Mouse (Mus musculus) frontal cortex, adult (tissue): ENCODE measurements around the gene Gpr21.
"Not testable (repeated sequence)": the region's sequence is repeated elsewhere in the genome, so short reads cannot be mapped to it uniquely, and the experiment has no call there.

Experiments used
- ATAC-seq: cut with Nextera tagmentation; 2 replicates; pipeline ENCODE4 v1.9.2; 2017; ENCODE audit warnings: mild to moderate bottlenecking, moderate library complexity, mixed read lengths; ENCODE audit not compliant: low TSS enrichment

The Gpr21 gene

GRCm38 (mm10) chr2:37516030-37516710 is at the start of gene Gpr21:
Gpr21 (plus strand) TSS chr2:37516332.
- peak; percentile 21; the same call in 1 of the 2 replicates for ATAC-seq

DNA sequence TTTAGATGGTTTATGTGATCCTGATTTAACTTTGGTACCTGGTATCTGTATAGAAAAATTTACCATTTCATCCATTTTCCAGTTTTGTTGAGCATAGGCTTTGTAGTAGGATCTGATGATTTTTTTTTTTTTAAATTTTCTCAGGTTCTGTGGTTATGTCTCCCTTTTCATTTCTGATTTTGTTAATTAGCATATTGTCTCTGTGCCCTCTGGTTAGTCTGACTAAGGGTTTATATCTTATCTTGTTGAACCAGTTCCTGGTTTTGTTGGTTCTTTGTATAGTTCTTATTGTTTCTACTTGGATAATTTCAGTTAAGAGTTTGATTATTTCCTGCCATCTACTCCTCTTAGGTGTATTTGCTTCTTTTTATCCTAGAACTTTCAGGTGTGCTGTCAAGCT is 36.6 kb upstream of the Gpr21 start:
- ATAC-seq = no peak

DNA sequence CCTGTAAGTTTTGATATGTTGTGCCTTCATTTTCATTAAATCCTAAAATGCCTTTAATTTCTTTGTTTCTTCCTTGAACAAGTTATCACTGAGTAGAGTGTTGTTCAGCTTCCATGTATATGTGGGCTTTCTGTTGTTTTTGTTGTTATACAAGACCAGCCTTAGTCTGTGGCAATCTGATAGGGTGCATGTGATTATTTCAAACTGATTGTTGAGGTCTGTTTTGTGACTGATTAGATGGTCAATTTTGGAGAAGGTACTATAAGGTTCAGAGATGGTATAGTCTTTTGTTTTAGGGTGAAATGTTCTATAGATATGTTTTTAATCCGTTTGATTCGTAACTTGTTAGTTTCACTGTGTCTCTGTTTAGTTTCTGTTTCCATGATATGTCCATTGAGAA is 36.1 kb upstream of the Gpr21 start:
- no peak for ATAC-seq

DNA sequence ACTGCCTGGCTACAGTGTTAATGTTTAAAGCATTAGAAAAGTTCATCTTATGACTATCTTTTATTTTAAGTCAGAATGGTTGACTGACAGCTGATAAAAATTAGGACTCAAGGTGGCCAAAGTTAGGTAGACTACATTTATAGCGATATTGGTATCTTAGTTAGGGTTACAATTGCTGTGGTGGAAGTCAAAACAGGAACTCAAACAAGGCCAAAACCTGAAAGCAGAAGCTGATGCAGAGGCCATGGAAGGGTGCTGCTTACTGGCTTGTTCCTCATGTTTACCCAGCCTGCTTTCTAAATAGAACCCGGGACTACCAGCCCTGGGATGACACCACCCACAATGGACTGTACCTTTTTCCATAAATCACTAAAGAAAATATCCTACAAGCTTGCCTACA is 32.0 kb upstream of the Gpr21 start:
- no peak for ATAC-seq

DNA sequence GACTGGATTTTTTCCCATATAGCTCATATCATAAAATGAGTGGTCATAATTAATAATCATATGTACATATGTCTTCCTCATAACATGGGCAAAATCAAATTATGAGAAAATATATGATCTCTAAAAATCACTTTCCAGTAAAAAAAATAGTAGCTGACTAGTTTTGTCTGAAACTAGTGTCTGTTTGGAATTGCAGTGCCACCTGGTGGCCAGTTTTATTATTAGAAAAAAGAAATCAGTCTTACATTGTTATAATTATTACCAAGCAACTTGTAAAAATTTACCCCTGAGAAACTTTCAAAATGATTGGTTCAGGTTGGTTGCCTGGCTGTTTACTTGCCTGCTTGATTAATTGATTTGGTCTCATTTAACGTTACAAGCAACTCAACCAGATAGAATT is 30.8 kb upstream of the Gpr21 start:
- no peak for ATAC-seq

GRCm38 (mm10) chr2:37486408-37486807 is 29.7 kb upstream of the Gpr21 start:
- no peak for ATAC-seq

GRCm38 (mm10) chr2:37488956-37489355 is 27.2 kb upstream of the Gpr21 start:
- no peak for ATAC-seq

DNA sequence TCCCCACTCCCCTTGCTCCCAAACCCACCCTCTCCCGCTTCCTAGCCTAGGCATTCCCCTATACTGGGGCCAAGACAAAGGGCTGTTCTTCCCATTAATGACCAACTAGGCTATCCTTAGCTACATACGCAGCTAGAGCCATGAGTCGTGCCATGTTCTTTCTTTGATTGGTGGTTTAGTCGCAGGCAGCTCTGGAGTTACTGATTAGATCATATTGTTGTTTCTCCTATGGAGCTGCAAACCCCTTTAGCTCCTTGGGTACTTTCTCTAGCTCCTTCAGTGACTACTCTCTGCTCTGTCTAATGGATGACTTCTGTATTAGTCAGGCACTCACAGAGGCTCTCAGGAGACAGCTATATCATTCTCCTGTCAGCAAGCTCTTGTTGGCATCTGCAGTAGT is 18.8 kb upstream of the Gpr21 start:
- no peak for ATAC-seq

DNA sequence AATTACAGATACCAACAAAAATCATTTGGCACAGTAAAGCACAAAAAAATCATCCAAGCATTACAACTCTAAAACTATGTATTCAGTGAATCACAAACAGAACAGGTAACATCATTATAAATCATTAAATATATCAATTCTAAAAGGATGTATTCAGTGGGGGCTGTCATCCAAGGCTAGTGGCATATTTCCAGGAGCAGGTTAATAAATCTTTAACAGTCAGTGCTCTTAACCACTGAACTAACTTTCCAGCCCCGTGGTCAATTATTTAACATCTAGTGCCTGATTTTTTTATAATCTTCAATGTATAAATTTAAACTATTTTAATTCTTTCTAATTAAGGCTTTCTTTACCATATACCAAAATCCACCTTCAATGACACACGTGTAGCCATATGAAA is 10.3 kb upstream of the Gpr21 start:
- not testable (repeated sequence) for ATAC-seq

DNA sequence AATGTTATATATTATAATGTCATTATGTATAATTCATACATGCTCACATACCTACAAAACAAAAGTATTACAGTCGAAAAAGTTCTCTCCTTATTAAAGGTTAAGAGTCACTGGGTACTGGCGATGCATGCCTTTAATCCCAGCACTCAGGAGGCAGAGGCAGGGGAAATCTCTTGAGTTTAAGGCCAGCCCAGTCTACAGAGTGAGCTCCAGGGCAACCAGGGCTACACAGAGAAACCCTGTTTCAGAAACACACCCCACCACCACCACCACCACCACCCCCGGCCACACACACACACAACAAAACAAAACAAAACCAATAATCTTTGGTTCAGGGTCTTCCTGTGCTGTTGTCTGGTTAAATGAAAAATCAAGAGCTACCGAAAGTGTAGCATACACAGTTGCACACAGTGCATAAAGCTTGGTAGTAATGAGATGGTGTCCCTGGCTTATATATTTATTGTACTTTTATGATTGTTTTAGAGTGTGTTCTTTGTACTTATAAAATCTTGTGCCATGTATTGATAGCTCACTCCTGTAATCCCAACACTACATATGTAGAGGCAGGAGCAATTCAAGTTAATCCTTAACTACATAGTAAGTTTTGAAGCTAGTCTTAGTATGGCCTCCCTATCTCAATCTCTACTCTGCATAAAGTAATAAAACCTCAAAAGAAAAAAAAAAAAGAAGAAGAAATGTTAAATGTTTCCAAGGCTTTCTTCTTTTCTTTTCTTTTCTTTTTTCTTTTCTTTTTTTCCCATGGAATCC is 4.8 kb upstream of the Gpr21 start:
- ATAC-seq = no peak

- ATAC-seq = peak; percentile 49
These were observed 860 bp downstream of the Gpr21 start for GRCm38 (mm10) chr2:37516922-37517462.

DNA sequence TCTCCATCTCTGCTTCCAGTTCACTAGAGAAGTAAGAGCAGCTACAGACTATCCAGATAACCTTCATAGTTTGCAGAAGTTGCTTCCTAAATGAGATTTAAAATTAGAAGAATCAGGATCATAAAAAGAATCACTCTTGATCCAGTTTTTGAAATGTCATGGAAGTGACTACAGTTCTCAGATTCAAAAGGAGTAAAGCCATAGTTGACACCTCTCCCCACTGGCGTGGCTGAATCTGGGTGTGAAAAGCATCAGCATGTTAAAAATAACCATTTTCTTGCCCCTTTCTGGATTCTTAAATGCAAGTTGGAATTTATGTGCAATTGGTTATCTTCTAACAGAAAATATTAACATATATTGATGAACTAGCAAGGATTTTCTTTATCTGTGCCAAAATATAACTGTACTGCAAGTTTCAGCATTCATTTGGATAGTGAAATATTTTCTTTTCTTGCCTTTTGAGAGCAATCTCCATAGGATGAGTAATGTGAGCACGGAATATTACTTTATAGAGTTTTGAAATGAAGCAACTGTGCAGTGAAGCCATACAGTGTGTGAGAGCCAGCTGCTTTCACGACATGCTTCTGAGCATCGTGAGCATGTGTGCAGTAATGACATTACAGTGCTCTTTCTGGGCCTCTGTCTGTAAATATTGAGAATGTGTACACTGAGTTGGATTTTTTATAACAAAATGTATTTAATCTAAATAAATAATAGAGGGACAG is 2.6 kb downstream of the Gpr21 start:
- no peak for ATAC-seq

- ATAC-seq = no peak
These were observed 3.1 kb downstream of the Gpr21 start for GRCm38 (mm10) chr2:37519286-37519640.

GRCm38 (mm10) chr2:37527587-37527986 is 11.5 kb downstream of the Gpr21 start:
- no peak for ATAC-seq

GRCm38 (mm10) chr2:37529397-37529796 is 13.3 kb downstream of the Gpr21 start:
- ATAC-seq = no peak

- ATAC-seq = no peak
These were observed 14.6 kb downstream of the Gpr21 start for GRCm38 (mm10) chr2:37530766-37531165.

DNA sequence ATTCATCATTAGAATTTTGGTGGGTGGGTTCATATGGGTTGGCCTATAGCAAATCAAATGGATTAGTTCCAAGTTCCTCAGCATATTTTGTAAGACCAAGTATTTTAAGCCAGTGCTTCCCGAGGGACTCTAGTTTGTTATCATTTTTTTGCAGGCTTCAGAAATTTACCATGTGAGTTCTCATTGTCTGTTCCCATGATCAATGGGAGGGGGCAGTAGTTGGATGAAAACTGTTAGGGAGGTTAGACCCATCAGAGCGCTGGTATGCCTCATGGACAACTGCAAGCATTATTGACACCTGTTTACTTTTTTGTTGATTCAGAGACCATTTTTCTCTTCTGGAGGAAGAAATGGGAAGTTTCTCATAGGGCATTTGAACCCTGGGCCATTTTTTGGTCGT is 15.5 kb downstream of the Gpr21 start:
- ATAC-seq = no peak

DNA sequence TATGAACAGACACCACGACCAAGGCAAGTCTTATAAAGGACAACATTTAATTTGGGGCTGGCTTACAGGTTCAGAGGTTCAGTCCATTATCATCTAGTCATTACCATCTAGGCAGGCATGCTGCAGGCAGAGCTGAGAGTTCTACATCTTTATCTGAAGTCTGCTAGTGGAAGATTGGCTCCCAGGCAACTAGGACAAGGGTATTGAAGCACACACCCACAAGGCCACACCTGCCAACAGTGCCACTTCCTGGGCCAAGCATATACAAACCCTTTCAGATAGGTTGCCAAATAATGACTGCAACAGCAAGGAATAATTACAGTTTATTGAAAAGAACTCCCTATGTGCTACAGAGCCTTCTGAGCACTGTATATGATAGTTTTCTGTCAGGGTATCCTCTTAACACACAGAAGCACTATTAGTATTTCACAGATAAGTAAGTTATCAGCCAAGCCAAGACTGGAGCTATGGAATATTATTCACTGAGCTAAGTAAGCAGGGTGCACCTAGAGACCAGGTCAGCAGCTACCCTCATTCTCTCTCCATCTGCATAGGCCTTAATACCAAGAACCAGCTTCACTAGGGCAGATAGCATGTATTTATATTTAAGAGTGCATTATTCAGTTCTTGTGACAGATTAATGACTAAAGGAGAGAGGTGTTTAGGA is 33.3 kb downstream of the Gpr21 start:
- no peak for ATAC-seq

DNA sequence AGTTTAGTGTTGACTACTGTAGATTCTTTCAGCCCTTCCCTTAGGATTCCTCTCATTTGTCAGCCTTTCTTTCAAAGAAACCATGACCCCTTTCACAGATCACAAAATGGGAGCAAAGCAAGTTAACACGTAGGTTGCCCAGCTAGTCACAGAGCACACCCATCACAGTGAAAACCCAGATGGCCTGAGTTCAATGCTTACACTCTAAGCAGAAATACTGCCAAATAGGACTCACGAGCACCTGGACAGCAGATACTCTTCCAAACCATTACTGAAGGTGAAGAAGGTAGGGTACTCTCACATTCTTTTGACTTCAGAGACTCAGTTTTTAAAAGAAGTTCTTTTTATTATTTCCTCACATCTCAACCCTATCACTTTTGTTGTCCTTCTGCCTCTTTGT is 40.2 kb downstream of the Gpr21 start:
- ATAC-seq = no peak

DNA sequence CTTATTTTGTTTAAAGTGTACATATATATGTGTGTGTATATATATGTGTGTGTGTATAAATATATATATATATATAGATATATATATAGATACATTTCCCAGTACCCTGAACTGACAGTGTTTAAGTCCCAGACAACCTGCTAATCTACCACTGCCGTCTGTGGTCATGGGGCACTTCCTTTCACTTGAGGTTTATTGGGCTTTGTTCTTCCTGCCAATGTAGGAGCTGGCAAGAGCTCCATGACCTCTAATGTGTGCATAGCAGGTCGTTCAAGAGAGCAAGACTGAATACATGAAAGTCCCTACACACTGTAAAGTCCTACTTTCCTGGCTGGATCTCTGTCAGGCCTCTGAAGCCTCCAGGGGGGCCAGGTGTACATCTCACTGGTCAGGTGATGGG is 49.4 kb downstream of the Gpr21 start:
- ATAC-seq = no peak

DNA sequence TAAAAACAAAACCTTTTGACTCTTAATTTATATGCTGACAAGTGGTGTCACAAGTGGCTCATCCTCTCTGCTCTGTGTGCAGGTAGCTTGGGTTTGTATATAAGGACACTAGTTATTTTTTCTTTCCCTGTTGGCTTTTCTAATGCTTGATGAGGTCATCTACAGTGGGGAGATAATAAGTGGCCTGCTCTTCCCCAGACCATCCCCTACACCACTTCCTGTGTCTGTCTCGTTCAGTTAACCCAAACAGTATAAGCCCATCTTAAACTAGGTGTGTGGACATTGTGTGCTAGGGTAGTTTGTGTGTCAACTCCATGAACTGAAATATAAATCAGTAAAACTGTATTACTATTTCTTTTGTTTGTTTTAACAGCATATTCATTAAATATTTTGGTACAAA is 49.9 kb downstream of the Gpr21 start:
- ATAC-seq = no peak

DNA sequence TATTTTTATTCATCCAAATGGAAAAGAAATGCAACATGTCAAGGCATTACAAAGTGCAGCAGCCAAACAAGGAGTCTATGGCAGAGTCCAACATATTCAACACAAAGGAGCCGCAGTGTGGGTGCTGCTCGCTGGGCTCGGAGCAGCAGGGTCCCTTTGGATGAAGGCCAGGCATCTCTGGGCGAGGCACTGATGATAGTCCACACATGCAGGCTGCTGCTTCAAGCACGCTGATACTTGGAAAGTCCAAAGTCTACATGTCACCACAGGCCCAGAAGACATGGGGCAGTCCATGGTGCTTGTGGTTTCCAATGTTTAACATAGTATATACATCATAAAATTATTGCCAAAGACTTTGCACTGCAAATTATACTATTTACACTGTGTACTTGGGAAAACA is 53.8 kb downstream of the Gpr21 start:
- ATAC-seq = no peak
